Mouse (Mus musculus): ENCODE measurements around the gene Lhfpl5. TPM values are rescaled to one million over a fixed set of nuclear protein-coding genes. Genes with fewer than 3 reads are reported as not detected.

Gene Lhfpl5
- polyA plus RNA-seq, 1 experiment from 2014 or later = 16.4 TPM

- WGBS = 58% methylated on average over 2 of the region's 2 CpGs
Measured at GRCm38 (mm10) chr17:28581056-28581455, 5.6 kb downstream of the Lhfpl5 start.

GRCm38 (mm10) chr17:28586509-28586908, 11.1 kb downstream of the Lhfpl5 start:
- H3K27ac ChIP-seq (replicated peaks) = no peak overlapping the region
- peaks cover 45% of the 10 kb centered on the region for H3K36me3 ChIP-seq
- H3K4me3 ChIP-seq = no peak overlapping the region
- WGBS = 90% methylated on average over 3 of the region's 3 CpGs
- H3K4me1 ChIP-seq (replicated peaks) = no peaks in the 10 kb centered on the region
- ATAC-seq (ENCODE audit: low FRiP score, low read depth) = no peak
- no peaks in the 10 kb centered on the region for H3K9me3 ChIP-seq
- no peak overlapping the region for H3K4me2 ChIP-seq
- no peak overlapping the region for H3K9ac ChIP-seq
- no peaks in the 10 kb centered on the region for H3K27me3 ChIP-seq

More at GRCm38 (mm10) chr17:28581056-28581455, 5.6 kb downstream of the Lhfpl5 start:
- Histone ChIP-seq H3K4me3 (no peak overlapping the region), H3K4me1 (replicated peaks) (peaks cover 2% of the 10 kb centered on the region; the same call in 1 of the 2 replicates), H3K36me3 (no peaks in the 10 kb centered on the region), H3K9ac (no peak overlapping the region), H3K27ac (replicated peaks) (no peak overlapping the region), H3K9me3 (no peaks in the 10 kb centered on the region), H3K27me3 (no peaks in the 10 kb centered on the region), H3K4me2 (no peak overlapping the region)
- ATAC-seq (ENCODE audit: low FRiP score, low read depth) = no peak

GRCm38 (mm10) chr17:28588591-28588990, 13.2 kb downstream of the Lhfpl5 start:
- Histone ChIP-seq H3K9ac (no peak overlapping the region), H3K27me3 (no peaks in the 10 kb centered on the region), H3K4me3 (no peak overlapping the region), H3K36me3 (peaks cover 65% of the 10 kb centered on the region), H3K27ac (replicated peaks) (no peak overlapping the region), H3K4me1 (replicated peaks) (no peaks in the 10 kb centered on the region), H3K4me2 (no peak overlapping the region), H3K9me3 (no peaks in the 10 kb centered on the region)
- no peak for ATAC-seq (ENCODE audit: low FRiP score, low read depth)
- 91% methylated on average over 2 of the region's 2 CpGs for WGBS

- no peaks in the 10 kb centered on the region for H3K4me1 ChIP-seq (replicated peaks)
- no peak overlapping the region for H3K4me2 ChIP-seq
- no peak overlapping the region for H3K4me3 ChIP-seq
- H3K9me3 ChIP-seq = no peaks in the 10 kb centered on the region
- H3K9ac ChIP-seq = no peak overlapping the region
- no peak overlapping the region for H3K27ac ChIP-seq (replicated peaks)
- ATAC-seq (ENCODE audit: low FRiP score, low read depth) = no peak
- H3K27me3 ChIP-seq = no peaks in the 10 kb centered on the region
- H3K36me3 ChIP-seq = peaks cover 78% of the 10 kb centered on the region
- WGBS = 89% methylated on average over 3 of the region's 3 CpGs
Measured at GRCm38 (mm10) chr17:28590596-28590995, 15.2 kb downstream of the Lhfpl5 start.

DNA sequence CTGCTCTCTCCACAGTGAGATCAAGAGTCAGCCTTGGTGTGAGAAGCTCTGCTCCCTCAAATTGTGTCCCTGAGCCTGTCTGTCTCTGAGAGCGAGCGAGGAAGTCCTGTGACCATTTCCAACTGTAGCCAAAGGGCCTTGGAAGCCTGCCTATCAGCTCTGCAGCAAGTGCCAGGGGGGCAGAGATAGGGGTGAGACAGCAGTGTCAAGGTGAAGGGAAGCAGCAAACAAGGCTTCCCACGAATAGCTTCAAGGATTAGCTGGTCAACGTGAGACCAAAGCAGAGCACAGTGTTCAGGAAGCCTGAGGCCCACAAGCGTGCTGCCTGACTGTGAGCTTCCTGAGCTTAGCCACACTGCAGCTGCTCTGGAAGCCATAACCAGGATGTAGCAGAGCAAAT, 16.0 kb downstream of the Lhfpl5 start:
- H3K36me3 ChIP-seq = peaks cover 87% of the 10 kb centered on the region
- no peak for ATAC-seq (ENCODE audit: low FRiP score, low read depth)

DNA sequence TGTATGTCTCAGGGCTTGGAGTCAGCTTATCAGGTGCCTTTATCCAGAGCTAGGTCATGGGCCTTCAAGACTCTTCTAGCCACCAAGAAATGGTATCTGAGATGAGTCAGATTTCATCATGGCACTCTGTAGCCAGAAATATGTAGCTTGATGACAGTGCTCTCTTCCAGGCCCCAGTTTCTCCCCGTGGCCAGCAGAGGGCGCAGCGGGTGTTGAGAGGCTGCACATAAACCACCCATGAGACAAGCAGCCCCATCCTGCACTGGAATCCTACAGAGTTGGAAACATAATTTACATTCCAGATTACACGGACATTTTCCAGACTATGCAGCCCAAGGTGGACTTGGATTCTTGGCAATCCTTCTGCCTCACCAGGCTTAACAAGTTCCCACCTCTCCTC, 17.6 kb downstream of the Lhfpl5 start:
- H3K27me3 ChIP-seq = no peaks in the 10 kb centered on the region
- no peak overlapping the region for H3K9ac ChIP-seq
- H3K4me3 ChIP-seq = no peak overlapping the region
- WGBS = 20% methylated on average over 4 of the region's 4 CpGs
- peaks cover 88% of the 10 kb centered on the region for H3K36me3 ChIP-seq
- H3K27ac ChIP-seq (replicated peaks) = no peak overlapping the region
- no peak for ATAC-seq (ENCODE audit: low FRiP score, low read depth)
- H3K9me3 ChIP-seq = no peaks in the 10 kb centered on the region
- no peaks in the 10 kb centered on the region for H3K4me1 ChIP-seq (replicated peaks)
- H3K4me2 ChIP-seq = no peak overlapping the region

More for the DNA sequence above, 16.0 kb downstream of the Lhfpl5 start:
- Histone ChIP-seq H3K4me1 (replicated peaks) (no peaks in the 10 kb centered on the region), H3K4me3 (no peak overlapping the region), H3K4me2 (no peak overlapping the region), H3K9me3 (no peaks in the 10 kb centered on the region), H3K27me3 (no peaks in the 10 kb centered on the region), H3K27ac (replicated peaks) (no peak overlapping the region), H3K9ac (no peak overlapping the region)
- WGBS = 97% methylated on average over 5 of the region's 5 CpGs

DNA sequence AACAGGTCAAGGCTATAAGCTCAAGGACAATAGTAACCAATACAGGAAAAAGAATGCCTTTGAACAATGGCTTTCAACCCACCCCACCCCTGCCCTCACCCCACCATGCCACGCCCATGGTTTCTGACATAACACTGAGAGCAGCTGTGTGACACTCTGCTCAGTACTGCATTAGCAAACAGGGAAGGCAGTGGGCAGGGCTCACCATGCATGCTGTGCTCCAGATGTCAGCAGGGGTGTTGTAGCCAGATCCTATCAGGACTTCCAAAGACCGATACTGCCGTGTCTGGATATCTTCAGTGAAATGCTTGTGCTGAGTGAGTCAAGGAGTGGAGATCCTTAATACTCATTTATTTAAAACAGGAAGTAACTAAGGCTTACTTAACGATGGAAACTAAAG, 18.5 kb downstream of the Lhfpl5 start:
- Histone ChIP-seq H3K9me3 (no peaks in the 10 kb centered on the region), H3K36me3 (peaks cover 85% of the 10 kb centered on the region), H3K4me1 (replicated peaks) (no peaks in the 10 kb centered on the region), H3K27ac (replicated peaks) (no peak overlapping the region), H3K9ac (no peak overlapping the region), H3K27me3 (no peaks in the 10 kb centered on the region), H3K4me2 (no peak overlapping the region), H3K4me3 (no peak overlapping the region)
- 76% methylated on average over 4 of the region's 4 CpGs for WGBS
- ATAC-seq (ENCODE audit: low FRiP score, low read depth) = no peak

DNA sequence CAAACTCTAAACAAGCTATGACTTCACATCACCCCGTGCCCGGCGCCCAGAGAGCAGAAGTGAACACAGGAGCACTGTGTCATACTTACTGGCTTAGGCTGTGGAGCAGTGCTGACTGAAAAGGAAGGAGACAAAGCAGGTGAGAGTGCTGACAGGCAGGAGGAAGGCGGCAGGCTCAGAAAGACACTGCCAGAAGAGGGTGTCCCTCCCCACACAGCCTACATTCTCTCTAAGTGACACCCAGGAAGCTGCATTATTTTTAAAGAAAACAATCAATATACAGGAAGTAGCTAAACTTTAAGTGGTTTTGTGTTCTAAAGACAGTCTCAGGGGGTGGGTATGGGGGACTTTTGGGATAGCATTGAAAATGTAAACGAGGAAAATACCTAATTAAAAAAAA, 25.3 kb downstream of the Lhfpl5 start:
- 91% methylated on average over 5 of the region's 5 CpGs for WGBS
- Histone ChIP-seq H3K27ac (replicated peaks) (no peak overlapping the region), H3K4me1 (replicated peaks) (no peaks in the 10 kb centered on the region), H3K9ac (no peak overlapping the region), H3K9me3 (no peaks in the 10 kb centered on the region), H3K36me3 (peaks cover 87% of the 10 kb centered on the region), H3K4me3 (no peak overlapping the region), H3K4me2 (no peak overlapping the region), H3K27me3 (no peaks in the 10 kb centered on the region)
- no peak for ATAC-seq (ENCODE audit: low FRiP score, low read depth)

DNA sequence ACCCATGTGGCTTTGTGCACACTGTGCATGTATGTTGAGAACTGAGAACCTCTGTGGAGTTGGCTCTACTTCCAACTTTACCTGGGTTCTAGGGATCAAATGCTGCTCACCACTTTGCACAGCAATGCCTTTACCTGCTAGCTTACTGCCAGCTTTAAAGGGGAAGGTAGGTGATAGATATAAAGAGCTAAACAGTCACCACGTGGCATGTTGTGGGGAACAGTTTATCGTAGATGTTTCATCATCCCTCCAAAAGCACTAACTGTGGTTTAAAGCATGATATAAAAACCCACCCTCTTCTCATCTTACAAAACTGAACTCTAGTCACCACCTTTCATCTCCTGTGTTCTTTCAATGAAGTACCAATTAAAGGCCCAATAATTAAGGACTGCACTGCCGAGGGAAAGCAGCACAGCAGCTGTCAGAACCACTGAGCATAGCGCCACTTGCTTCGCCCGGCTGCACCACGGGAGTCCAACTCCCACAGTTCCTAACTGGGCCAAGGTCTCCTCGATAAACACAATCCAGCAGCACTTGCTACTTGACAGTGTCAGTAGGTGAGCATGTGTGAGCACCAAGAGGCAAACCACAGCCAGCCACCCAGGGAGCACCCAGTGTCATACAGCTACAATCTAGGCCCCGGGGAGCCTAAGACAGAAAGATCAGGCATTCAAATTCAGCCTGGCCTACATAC, 26.3 kb downstream of the Lhfpl5 start:
- no peak overlapping the region for H3K9ac ChIP-seq
- no peak overlapping the region for H3K4me2 ChIP-seq
- no peak for ATAC-seq (ENCODE audit: low FRiP score, low read depth)
- H3K4me1 ChIP-seq (replicated peaks) = no peaks in the 10 kb centered on the region
- H3K36me3 ChIP-seq = peaks cover 86% of the 10 kb centered on the region
- no peaks in the 10 kb centered on the region for H3K27me3 ChIP-seq
- no peak overlapping the region for H3K27ac ChIP-seq (replicated peaks)
- 80% methylated on average over 9 of the region's 9 CpGs for WGBS
- no peak overlapping the region for H3K4me3 ChIP-seq
- no peaks in the 10 kb centered on the region for H3K9me3 ChIP-seq

GRCm38 (mm10) chr17:28609543-28609942, 34.1 kb downstream of the Lhfpl5 start:
- no peak overlapping the region for H3K27ac ChIP-seq (replicated peaks)
- WGBS = 84% methylated on average over 3 of the region's 3 CpGs

GRCm38 (mm10) chr17:28612603-28613002, 37.2 kb downstream of the Lhfpl5 start:
- no peak overlapping the region for H3K4me2 ChIP-seq
- no peak overlapping the region for H3K27ac ChIP-seq (replicated peaks)
- ATAC-seq (ENCODE audit: low FRiP score, low read depth) = no peak
- no peaks in the 10 kb centered on the region for H3K27me3 ChIP-seq
- 0 out of 2 replicates have a peak, but pooled peaks cover 3% of the 10 kb centered on the region for H3K4me1 ChIP-seq (replicated peaks)
- H3K9ac ChIP-seq = no peak overlapping the region
- H3K4me3 ChIP-seq = no peak overlapping the region
- H3K36me3 ChIP-seq = peaks cover 15% of the 10 kb centered on the region
- WGBS = 88% methylated on average over 2 of the region's 2 CpGs
- no peaks in the 10 kb centered on the region for H3K9me3 ChIP-seq

More at GRCm38 (mm10) chr17:28609543-28609942, 34.1 kb downstream of the Lhfpl5 start:
- H3K36me3 ChIP-seq = peaks cover 39% of the 10 kb centered on the region
- no peak overlapping the region for H3K4me2 ChIP-seq
- H3K9me3 ChIP-seq = no peaks in the 10 kb centered on the region
- no peak overlapping the region for H3K9ac ChIP-seq
- ATAC-seq (ENCODE audit: low FRiP score, low read depth) = no peak
- no peaks in the 10 kb centered on the region for H3K4me1 ChIP-seq (replicated peaks)
- no peak overlapping the region for H3K4me3 ChIP-seq
- H3K27me3 ChIP-seq = no peaks in the 10 kb centered on the region

GRCm38 (mm10) chr17:28613096-28613495, 37.7 kb downstream of the Lhfpl5 start:
- H3K4me1 ChIP-seq (replicated peaks) = 0 out of 2 replicates have a peak, but pooled peaks cover 4% of the 10 kb centered on the region
- no peak for ATAC-seq (ENCODE audit: low FRiP score, low read depth)
- no peak overlapping the region for H3K4me3 ChIP-seq
- H3K36me3 ChIP-seq = peaks cover 11% of the 10 kb centered on the region
- H3K9me3 ChIP-seq = no peaks in the 10 kb centered on the region
- H3K4me2 ChIP-seq = no peak overlapping the region
- WGBS = 92% methylated on average over 6 of the region's 6 CpGs
- H3K27me3 ChIP-seq = no peaks in the 10 kb centered on the region
- H3K9ac ChIP-seq = no peak overlapping the region
- H3K27ac ChIP-seq (replicated peaks) = no peak overlapping the region

DNA sequence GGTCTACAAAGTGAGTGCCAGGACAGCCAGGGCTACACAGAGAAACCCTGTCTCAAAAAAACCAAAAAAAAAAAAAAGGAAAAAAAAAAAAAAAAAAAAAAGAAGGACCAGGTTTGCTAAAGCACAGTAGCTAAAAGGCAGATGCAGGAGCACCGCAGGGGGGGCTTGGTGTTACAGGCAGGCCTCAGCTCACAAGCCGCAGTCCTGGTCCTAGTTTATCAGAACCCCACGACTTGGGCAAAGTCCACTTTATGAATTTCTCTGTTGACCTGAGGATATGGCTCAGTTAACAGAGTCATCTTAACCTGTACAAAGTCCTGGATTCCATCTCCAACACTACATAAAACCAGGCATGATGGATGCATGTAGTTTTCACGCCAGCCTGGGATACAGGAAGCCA, 39.9 kb downstream of the Lhfpl5 start:
- 90% methylated on average over 4 of the region's 4 CpGs for WGBS
- H3K9ac ChIP-seq = no peak overlapping the region
- ATAC-seq (ENCODE audit: low FRiP score, low read depth) = no peak

More for the DNA sequence above, 39.9 kb downstream of the Lhfpl5 start:
- H3K9me3 ChIP-seq = no peaks in the 10 kb centered on the region
- H3K36me3 ChIP-seq = peaks cover 12% of the 10 kb centered on the region
- H3K4me1 ChIP-seq (replicated peaks) = peaks cover 20% of the 10 kb centered on the region
- no peak overlapping the region for H3K27ac ChIP-seq (replicated peaks)
- H3K4me2 ChIP-seq = no peak overlapping the region
- H3K4me3 ChIP-seq = no peak overlapping the region
- H3K27me3 ChIP-seq = no peaks in the 10 kb centered on the region

All from hindbrain, embryonic 15.5 days (tissue).